Mouse (Mus musculus): Measurements from ENCODE around the gene Ces1g. TPM values are rescaled to one million over a fixed set of nuclear protein-coding genes. Genes with fewer than 3 reads are reported as not detected.

Ces1g gene
- total RNA-seq, 1 experiment from 2014 or later: not detected

Other genes starting within 250 kb of the Ces1g start
- not detected in 2 replicates for gene Ces1c, start 206.0 kb downstream of the Ces1g start, total RNA-seq (2017)
- gene Ces1d, start 139.5 kb downstream of the Ces1g start, total RNA-seq (2017): 2.8 and 5.0 TPM in 2 replicates
- gene Ces1e, start 107.7 kb downstream of the Ces1g start, total RNA-seq (2017): not detected in 2 replicates
- gene Ces1f, start 57.6 kb downstream of the Ces1g start, total RNA-seq (2017): not detected in 2 replicates
- gene Ces1h, start 42.4 kb upstream of the Ces1g start, total RNA-seq (2017): not detected in 2 replicates
- gene Ces5a, start 198.5 kb upstream of the Ces1g start, total RNA-seq (2017): not detected in 2 replicates

All from neutrophil, adult 5-6 weeks (primary cell).